In the genomic region with DNA sequence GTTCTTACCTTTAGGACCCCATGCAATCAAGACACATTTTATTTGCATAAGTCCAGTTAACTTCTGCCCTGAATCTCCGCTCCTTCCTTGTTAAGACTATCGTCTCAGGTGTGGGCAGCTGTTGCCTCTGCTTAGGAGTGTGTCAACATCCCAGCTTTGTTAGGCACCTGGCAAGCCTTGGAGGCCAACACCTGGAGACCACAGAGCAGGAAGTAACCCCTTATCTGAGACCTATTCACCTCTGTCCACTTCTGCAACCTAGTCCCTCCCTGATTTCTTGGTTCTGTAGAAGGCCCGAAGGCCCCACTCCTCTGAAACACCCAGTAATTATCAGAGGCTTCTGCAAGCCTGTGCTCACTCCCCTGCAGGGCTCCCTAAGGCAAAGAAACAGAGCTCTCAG, we compare ENCODE assay signal across 27 mouse cellular contexts.
DNase-seq lines count a peak whose midpoint lies in the region; ATAC-seq lines count a peak whose summit lies in the region.
"Had no signal": no experiment of that assay in that cellular context is flagged by ENCODE, and none has a peak within 500 bp of the region (broad histone marks: within the 10 kb centered on the region; RNA-seq: fewer than 3 reads in every experiment).

No protein-coding gene starts in this region.

- no peak overlapping the region for H3K4me3 ChIP-seq in midbrain, embryonic 11.5 days (ENCODE audit: low read depth, low read length)
- H3K4me3 ChIP-seq in midbrain, embryonic 15.5 days = no peak overlapping the region
- no peak overlapping the region for H3K4me3 ChIP-seq in intestine, embryonic 15.5 days (replicated peaks)
- no peak overlapping the region for H3K4me3 ChIP-seq in stomach, embryonic 15.5 days (replicated peaks)
- H3K4me3 ChIP-seq: forebrain, embryonic 10.5 days; heart, adult 2 months; heart, embryonic 13.5 days; hindbrain, embryonic 12.5 days; limb, embryonic 15.5 days; lung, embryonic 15.5 days; midbrain, embryonic 10.5 days had no signal

- DNase-seq in midbrain, embryonic 11.5 days (ENCODE audit: low spot score, missing footprints) = no peak
- peak; percentile 66 for DNase-seq in fat pad, adult 2 months (ENCODE audit: extremely low read depth, low read depth, low spot score)
- DNase-seq in adrenal gland, postnatal 4 days (ENCODE audit: low spot score in 2 of 2) = no peak
- DNase-seq in Muller cell, postnatal 12 days (ENCODE audit: inconsistent ontology term) = no peak
- DNase-seq: adrenal gland, postnatal 10 days; cerebellum, adult 8-10 months; cerebellum, postnatal 36 days; gastrocnemius, postnatal 10 days; heart, adult 2 months; heart, postnatal 14 days; kidney, postnatal 36 days; retina, postnatal 1 day; right cerebral cortex, postnatal 25 days; spleen, adult 18-20 months; thymus, adult 18-20 months; thymus, postnatal 36 days had no signal

- H3K27ac ChIP-seq in midbrain, embryonic 11.5 days (ENCODE audit: low read depth, low read length) = no peak overlapping the region
- H3K27ac ChIP-seq in midbrain, embryonic 15.5 days = no peak overlapping the region
- peak overlapping the region; percentile 59 for H3K27ac ChIP-seq in intestine, embryonic 15.5 days
- no peak overlapping the region for H3K27ac ChIP-seq in stomach, embryonic 15.5 days
- H3K27ac ChIP-seq: forebrain, embryonic 10.5 days; heart, adult 2 months; heart, embryonic 13.5 days; hindbrain, embryonic 12.5 days; limb, embryonic 15.5 days; liver, embryonic 14.5 days; lung, embryonic 15.5 days; midbrain, embryonic 10.5 days had no signal

- no peaks in the 10 kb centered on the region for H3K27me3 ChIP-seq in midbrain, embryonic 11.5 days (ENCODE audit: control insufficient read depth, insufficient read depth, low read length)
- H3K27me3 ChIP-seq in midbrain, embryonic 15.5 days (replicated peaks) = no peaks in the 10 kb centered on the region
- no peaks in the 10 kb centered on the region for H3K27me3 ChIP-seq in intestine, embryonic 15.5 days (replicated peaks)
- no peaks in the 10 kb centered on the region for H3K27me3 ChIP-seq in stomach, embryonic 15.5 days (replicated peaks)
- H3K27me3 ChIP-seq: heart, embryonic 13.5 days; hindbrain, embryonic 12.5 days; limb, embryonic 15.5 days; lung, embryonic 15.5 days had no signal

- H3K4me2 ChIP-seq in midbrain, embryonic 11.5 days = no peak overlapping the region
- no peak overlapping the region for H3K4me2 ChIP-seq in midbrain, embryonic 15.5 days
- H3K4me2 ChIP-seq in intestine, embryonic 15.5 days (replicated peaks) = no peak overlapping the region
- H3K4me2 ChIP-seq in stomach, embryonic 15.5 days = no peak overlapping the region
- H3K4me2 ChIP-seq: heart, embryonic 13.5 days; hindbrain, embryonic 12.5 days; limb, embryonic 15.5 days; lung, embryonic 15.5 days had no signal

- H3K9me3 ChIP-seq in midbrain, embryonic 11.5 days (ENCODE audit: control insufficient read depth, low read length) = no peaks in the 10 kb centered on the region
- no peaks in the 10 kb centered on the region for H3K9me3 ChIP-seq in midbrain, embryonic 15.5 days
- H3K9me3 ChIP-seq in intestine, embryonic 15.5 days = no peaks in the 10 kb centered on the region
- no peaks in the 10 kb centered on the region for H3K9me3 ChIP-seq in stomach, embryonic 15.5 days
- H3K9me3 ChIP-seq: forebrain, embryonic 10.5 days; heart, embryonic 13.5 days; hindbrain, embryonic 12.5 days; limb, embryonic 15.5 days; lung, embryonic 15.5 days; midbrain, embryonic 10.5 days had no signal

- 88% methylated on average over 3 of the region's 3 CpGs for WGBS in midbrain, embryonic 11.5 days
- WGBS in midbrain, embryonic 15.5 days = 75% methylated on average over 3 of the region's 3 CpGs
- WGBS in intestine, embryonic 15.5 days = 54% methylated on average over 3 of the region's 3 CpGs
- WGBS in stomach, embryonic 15.5 days = 58% methylated on average over 3 of the region's 3 CpGs

- no peaks in the 10 kb centered on the region for H3K36me3 ChIP-seq in midbrain, embryonic 11.5 days (ENCODE audit: control insufficient read depth, insufficient read depth, low read length)
- no peaks in the 10 kb centered on the region for H3K36me3 ChIP-seq in midbrain, embryonic 15.5 days (replicated peaks)
- no peaks in the 10 kb centered on the region for H3K36me3 ChIP-seq in intestine, embryonic 15.5 days
- no peaks in the 10 kb centered on the region for H3K36me3 ChIP-seq in stomach, embryonic 15.5 days
- H3K36me3 ChIP-seq: forebrain, embryonic 10.5 days; heart, embryonic 13.5 days; hindbrain, embryonic 12.5 days; limb, embryonic 15.5 days; lung, embryonic 15.5 days; midbrain, embryonic 10.5 days had no signal

- peak; percentile 27; the same call in 1 of the 2 replicates for ATAC-seq in midbrain, embryonic 11.5 days (ENCODE audit: low FRiP score)
- no peak for ATAC-seq in midbrain, embryonic 15.5 days (replicated peaks)
- ATAC-seq in intestine, embryonic 15.5 days = peak; percentile 85
- peak; percentile 91 for ATAC-seq in stomach, embryonic 15.5 days (ENCODE audit: insufficient read depth, low FRiP score, low read depth)
- ATAC-seq: forebrain, embryonic 16.5 days had no signal

- no peaks in the 10 kb centered on the region for H3K4me1 ChIP-seq in midbrain, embryonic 11.5 days (ENCODE audit: control insufficient read depth, insufficient read depth, low read length)
- no peaks in the 10 kb centered on the region for H3K4me1 ChIP-seq in midbrain, embryonic 15.5 days
- H3K4me1 ChIP-seq in intestine, embryonic 15.5 days (replicated peaks) = peaks cover 5% of the 10 kb centered on the region; the same call in 1 of the 2 replicates
- no peaks in the 10 kb centered on the region for H3K4me1 ChIP-seq in stomach, embryonic 15.5 days
- H3K4me1 ChIP-seq: forebrain, embryonic 10.5 days; hindbrain, embryonic 12.5 days; lung, embryonic 15.5 days; midbrain, embryonic 10.5 days had no signal

- no peak overlapping the region for H3K9ac ChIP-seq in midbrain, embryonic 11.5 days (ENCODE audit: low read length)
- H3K9ac ChIP-seq in midbrain, embryonic 15.5 days = no peak overlapping the region
- no peak overlapping the region for H3K9ac ChIP-seq in intestine, embryonic 15.5 days
- no peak overlapping the region for H3K9ac ChIP-seq in stomach, embryonic 15.5 days
- H3K9ac ChIP-seq: heart, embryonic 13.5 days; hindbrain, embryonic 12.5 days; limb, embryonic 15.5 days; liver, embryonic 14.5 days; lung, embryonic 15.5 days had no signal
